Mouse (Mus musculus) limb, embryonic 12.5 days (tissue): ENCODE data around the gene Nudt5. TPM values are rescaled to one million over a fixed set of nuclear protein-coding genes. Genes with fewer than 3 reads are reported as not detected.

Experiments
- ATAC-seq: fragments of 200-750 bp; cut with Nextera tagmentation; 2 replicates; pipeline ENCODE4 v1.8.0; 2017; ENCODE audit warnings: low read depth, moderate TSS enrichment; ENCODE audit not compliant: insufficient number of reproducible peaks, insufficient read depth, low FRiP score, low TSS enrichment
- H3K27ac ChIP-seq: fragments of 300-500 bp; sonication (generic); 2 replicates; pipeline ENCODE4 v1.5.1; 2016; ENCODE audit warnings: mild to moderate bottlenecking, moderate library complexity
- H3K27me3 ChIP-seq: fragments of 300-500 bp; sonication (generic); 2 replicates; pipeline ENCODE4 v1.6.1; 2016; ENCODE audit warnings: mild to moderate bottlenecking, moderate library complexity
- H3K36me3 ChIP-seq: fragments of 300-500 bp; sonication (generic); 2 replicates; pipeline ENCODE4 v1.6.1; 2016; ENCODE audit warnings: mild to moderate bottlenecking, moderate library complexity
- H3K4me1 ChIP-seq: fragments of 300-500 bp; sonication (generic); replicated peaks from 2 replicates; pipeline ENCODE4 v1.6.1; 2016
- H3K4me2 ChIP-seq: fragments of 300-500 bp; sonication (generic); 2 replicates; pipeline ENCODE4 v1.6.1; 2016; ENCODE audit warnings: mild to moderate bottlenecking, moderate library complexity
- H3K4me3 ChIP-seq: fragments of 300-500 bp; sonication (generic); replicated peaks from 2 replicates; pipeline ENCODE4 v1.5.1; 2016; ENCODE audit warnings: mild to moderate bottlenecking
- H3K9ac ChIP-seq: fragments of 300-500 bp; sonication (generic); replicated peaks from 2 replicates; pipeline ENCODE4 v1.6.1; 2016; ENCODE audit warnings: mild to moderate bottlenecking, moderate library complexity
- H3K9me3 ChIP-seq: fragments of 300-500 bp; sonication (generic); 2 replicates; pipeline ENCODE4 v1.6.1; 2016; ENCODE audit warnings: mild to moderate bottlenecking, moderate library complexity
- WGBS: fragments of 180-500 bp; shearing (Covaris S2); methylation state at CpG from one replicate; pipeline ENCODE4 v1.1.7; 2016; 5-methylcytosine and 5-hydroxymethylcytosine counted together
- polyA plus RNA-seq: library from polyadenylated mRNA; unstranded; fragments of >200 nt; fragmentation: Nextera tagmentation; extraction: Ambion mirVana; gene quantifications from 2 replicates; pipeline ENCODE4 v1.2.1, GENCODE M21; 2016

The Nudt5 gene
- polyA plus RNA-seq, 1 experiment from 2014 or later, result 93.2 TPM

DNA sequence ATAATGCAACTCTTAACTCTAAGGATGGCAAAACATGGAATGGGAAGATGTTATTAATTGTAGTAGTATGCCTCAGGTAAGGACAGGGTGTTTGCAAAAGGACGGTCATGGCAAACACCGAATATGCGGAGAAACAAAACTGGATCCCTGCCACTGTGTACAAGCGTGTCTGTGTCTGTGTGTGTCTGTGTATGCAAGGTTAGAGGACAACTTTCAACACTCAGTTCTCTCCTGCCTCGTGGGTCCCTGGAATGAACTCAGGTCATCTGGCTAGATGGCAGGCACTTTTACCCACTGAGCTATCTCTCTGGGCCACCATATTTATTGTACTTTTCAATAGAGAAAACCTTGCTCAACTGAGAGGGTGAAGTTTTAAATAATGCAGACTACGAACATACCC is 22.4 kb upstream of the Nudt5 start:
- Histone ChIP-seq H3K27me3 (no peaks in the 10 kb centered on the region), H3K9ac (no peak overlapping the region), H3K36me3 (peaks cover 83% of the 10 kb centered on the region), H3K9me3 (no peaks in the 10 kb centered on the region), H3K4me2 (no peak overlapping the region), H3K27ac (no peak overlapping the region), H3K4me3 (no peak overlapping the region), H3K4me1 (no peaks in the 10 kb centered on the region)
- ATAC-seq, result no peak
- 93% methylated on average over 6 of the region's 6 CpGs for WGBS

DNA sequence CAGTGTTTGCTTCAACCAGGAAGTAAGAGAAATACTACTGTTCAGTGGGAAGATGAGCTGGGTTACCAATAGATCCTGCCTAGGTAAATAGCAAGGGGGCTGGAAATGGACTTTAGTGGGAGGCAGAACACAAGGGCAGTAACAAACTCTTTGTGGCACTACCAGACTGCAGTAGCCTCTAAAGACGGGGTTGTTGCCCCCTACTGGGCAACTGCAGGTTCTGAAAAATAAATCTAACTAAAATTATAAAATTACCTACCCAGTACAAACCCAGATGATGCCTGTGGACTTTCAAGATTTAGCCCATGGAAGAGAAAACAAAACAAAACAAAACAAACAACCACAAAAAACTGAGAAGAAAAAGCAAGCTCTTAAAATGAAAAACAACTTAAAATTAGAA is 20.6 kb upstream of the Nudt5 start:
- no peak overlapping the region for H3K4me2 ChIP-seq
- no peak for ATAC-seq
- H3K27ac ChIP-seq, result no peak overlapping the region
- no peak overlapping the region for H3K9ac ChIP-seq
- H3K9me3 ChIP-seq, result no peaks in the 10 kb centered on the region
- H3K36me3 ChIP-seq, result peaks cover 78% of the 10 kb centered on the region
- 28% methylated on average over 1 of the region's 1 CpGs for whole genome bisulfite sequencing
- H3K4me1 ChIP-seq, result no peaks in the 10 kb centered on the region
- no peak overlapping the region for H3K4me3 ChIP-seq
- H3K27me3 ChIP-seq, result no peaks in the 10 kb centered on the region

DNA sequence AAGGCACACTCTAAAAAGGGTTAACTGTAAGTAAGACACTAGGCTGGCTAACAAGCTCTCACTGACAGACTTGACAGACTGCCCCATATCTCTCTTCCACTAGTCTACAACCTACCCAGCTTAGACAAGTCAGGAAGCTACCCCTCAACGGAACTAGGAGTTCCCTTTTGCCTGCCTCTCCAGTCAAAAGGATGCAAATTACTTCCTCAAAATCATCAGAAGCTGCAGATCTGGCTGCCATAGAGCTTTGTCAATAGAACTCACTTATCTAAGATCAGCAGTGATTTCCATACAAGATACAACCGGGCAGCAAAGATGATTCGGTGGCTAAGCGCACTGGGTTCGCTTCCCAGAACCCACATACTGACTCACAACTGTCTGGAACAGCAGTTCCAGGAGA is 20.1 kb upstream of the Nudt5 start:
- no peaks in the 10 kb centered on the region for H3K27me3 ChIP-seq
- H3K4me3 ChIP-seq, result no peak overlapping the region
- no peak overlapping the region for H3K9ac ChIP-seq
- no peaks in the 10 kb centered on the region for H3K9me3 ChIP-seq
- H3K4me1 ChIP-seq, result no peaks in the 10 kb centered on the region
- peaks cover 78% of the 10 kb centered on the region for H3K36me3 ChIP-seq
- 88% methylated on average over 5 of the region's 5 CpGs for WGBS
- ATAC-seq, result no peak
- no peak overlapping the region for H3K4me2 ChIP-seq
- H3K27ac ChIP-seq, result no peak overlapping the region

DNA sequence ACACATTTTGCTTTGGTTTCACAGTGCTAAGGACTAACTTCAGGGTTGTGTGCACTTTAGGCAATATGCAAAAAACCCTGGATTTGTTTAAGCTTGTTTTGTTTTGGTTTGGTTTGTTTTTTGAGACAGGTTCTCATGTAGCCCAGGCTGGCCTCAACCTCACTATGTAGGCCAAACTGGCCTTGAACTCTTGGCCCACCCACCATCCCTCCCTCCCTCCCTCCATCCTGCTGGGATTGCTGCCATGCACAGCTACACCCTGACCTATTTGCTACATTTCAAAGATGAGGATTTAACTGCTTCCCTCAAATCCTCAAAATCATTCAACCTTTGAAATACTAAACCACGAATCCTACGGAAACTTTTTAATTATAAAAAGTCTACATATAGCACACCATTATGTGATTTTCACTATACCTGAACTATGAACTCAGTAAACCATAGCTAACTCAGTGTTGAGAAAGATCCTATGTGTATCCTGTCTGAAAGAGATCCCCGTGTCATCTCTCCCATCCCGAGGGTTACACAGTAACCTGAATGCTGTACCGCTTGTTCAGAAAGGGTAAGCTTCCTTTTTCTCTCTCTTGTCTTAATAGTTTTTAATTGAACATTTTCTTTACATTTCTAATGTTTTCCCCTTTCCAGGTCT is 19.4 kb upstream of the Nudt5 start:
- Histone ChIP-seq H3K9ac (no peak overlapping the region), H3K4me2 (no peak overlapping the region), H3K27ac (no peak overlapping the region), H3K9me3 (no peaks in the 10 kb centered on the region), H3K27me3 (no peaks in the 10 kb centered on the region), H3K4me1 (no peaks in the 10 kb centered on the region), H3K36me3 (peaks cover 76% of the 10 kb centered on the region), H3K4me3 (no peak overlapping the region)
- ATAC-seq, result no peak
- WGBS, result 95% methylated on average over 5 of the region's 5 CpGs

DNA sequence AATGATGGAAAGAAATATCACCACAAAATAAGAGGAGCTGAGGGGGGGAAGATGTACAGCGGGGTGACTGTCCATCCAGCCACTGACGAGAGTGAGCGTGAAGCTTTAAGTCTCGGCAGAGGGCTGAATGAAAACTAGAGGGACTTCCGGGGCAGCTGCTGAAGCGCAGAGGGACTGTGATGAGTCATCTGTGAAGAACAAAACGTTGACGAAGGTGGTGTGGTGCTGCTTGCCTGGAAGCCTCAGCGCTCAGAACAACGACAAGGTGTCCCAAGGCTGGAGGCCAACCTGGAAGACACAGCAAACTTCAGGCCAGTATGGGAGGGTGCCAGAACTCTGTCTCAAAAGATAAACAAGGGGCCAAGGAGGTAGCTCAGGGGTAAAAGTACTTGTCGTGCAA is 4.0 kb upstream of the Nudt5 start:
- peaks cover 10% of the 10 kb centered on the region; the same call in 1 of the 2 replicates for H3K9me3 ChIP-seq
- H3K4me2 ChIP-seq, result no peak overlapping the region
- 95% methylated on average over 11 of the region's 11 CpGs for WGBS
- H3K4me3 ChIP-seq, result no peak overlapping the region
- no peaks in the 10 kb centered on the region for H3K27me3 ChIP-seq
- H3K9ac ChIP-seq, result no peak overlapping the region
- H3K4me1 ChIP-seq, result 0 out of 2 replicates have a peak, but pooled peaks cover 3% of the 10 kb centered on the region
- H3K27ac ChIP-seq, result no peak overlapping the region
- peaks cover 64% of the 10 kb centered on the region for H3K36me3 ChIP-seq
- no peak for ATAC-seq

DNA sequence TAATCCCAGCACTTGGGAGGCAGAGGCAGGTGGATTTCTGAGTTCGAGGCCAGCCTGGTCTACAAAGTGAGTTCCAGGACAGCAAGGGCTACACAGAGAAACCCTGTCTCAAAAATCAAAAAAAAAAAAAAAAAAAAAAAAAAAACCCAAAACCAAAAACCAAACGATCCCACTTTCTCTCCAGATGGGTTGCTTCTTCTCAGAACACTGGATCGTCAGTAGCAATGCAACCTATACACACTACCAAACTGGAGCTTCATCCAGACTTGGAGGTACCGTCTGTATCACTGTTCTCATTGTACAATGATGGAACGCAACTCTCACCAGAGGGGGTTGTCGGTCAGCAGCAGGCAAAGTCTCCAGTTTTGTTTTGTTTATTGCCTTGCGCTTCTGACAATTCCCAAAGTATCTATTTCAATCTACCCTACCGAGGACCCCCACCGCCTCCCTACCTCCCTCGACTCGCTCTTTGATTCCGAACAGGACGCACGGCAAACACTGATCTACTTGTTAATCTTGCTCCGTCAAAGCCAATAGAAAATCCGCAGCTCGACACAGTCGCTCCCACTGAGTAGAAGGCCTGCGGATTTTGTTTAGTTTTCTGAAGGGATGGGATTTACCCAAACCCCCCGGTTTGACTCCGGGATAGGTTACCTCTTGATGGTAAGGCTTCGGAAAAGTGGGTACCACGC is 492 bp upstream of the Nudt5 start:
- Histone ChIP-seq H3K27ac (peak overlapping the region; percentile 93), H3K4me3 (peak overlapping the region; percentile 73)
- ATAC-seq, result peak; percentile 38; the same call in 1 of the 2 replicates

DNA sequence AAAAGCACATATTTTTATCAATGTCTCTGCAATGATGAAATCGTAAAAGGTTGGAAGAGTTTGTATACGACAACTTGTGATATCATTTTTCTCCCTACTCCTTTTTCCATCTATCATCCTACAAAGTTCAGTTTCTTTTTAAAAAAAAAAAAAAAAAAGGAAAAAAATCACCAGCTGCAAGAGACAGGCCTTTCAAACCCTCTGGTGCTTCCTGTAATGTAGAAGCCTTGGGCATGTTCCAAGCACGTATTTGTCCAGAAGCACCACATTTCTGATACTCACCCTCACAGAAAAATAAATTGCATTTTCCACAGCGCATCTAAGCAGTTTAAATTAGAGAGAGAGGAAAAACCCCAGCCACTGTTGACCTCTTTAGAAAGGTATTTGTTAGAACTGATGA is 1.0 kb downstream of the Nudt5 start:
- Histone ChIP-seq H3K27ac (no peak overlapping the region), H3K4me3 (peak overlapping the region; percentile 73), H3K9ac (peak overlapping the region; percentile 81), H3K4me1 (peaks cover 13% of the 10 kb centered on the region), H3K36me3 (peaks cover 36% of the 10 kb centered on the region), H3K4me2 (peak overlapping the region; percentile 53), H3K9me3 (no peaks in the 10 kb centered on the region), H3K27me3 (no peaks in the 10 kb centered on the region)
- 38% methylated on average over 4 of the region's 4 CpGs for WGBS
- no peak for ATAC-seq

More for the DNA sequence above, 492 bp upstream of the Nudt5 start:
- Histone ChIP-seq H3K36me3 (peaks cover 43% of the 10 kb centered on the region), H3K9ac (peak overlapping the region; percentile 81), H3K27me3 (no peaks in the 10 kb centered on the region), H3K4me2 (peak overlapping the region; percentile 61), H3K4me1 (peaks cover 13% of the 10 kb centered on the region), H3K9me3 (peaks cover 8% of the 10 kb centered on the region; the same call in 1 of the 2 replicates)
- 4% methylated on average over 23 of the region's 23 CpGs for WGBS

DNA sequence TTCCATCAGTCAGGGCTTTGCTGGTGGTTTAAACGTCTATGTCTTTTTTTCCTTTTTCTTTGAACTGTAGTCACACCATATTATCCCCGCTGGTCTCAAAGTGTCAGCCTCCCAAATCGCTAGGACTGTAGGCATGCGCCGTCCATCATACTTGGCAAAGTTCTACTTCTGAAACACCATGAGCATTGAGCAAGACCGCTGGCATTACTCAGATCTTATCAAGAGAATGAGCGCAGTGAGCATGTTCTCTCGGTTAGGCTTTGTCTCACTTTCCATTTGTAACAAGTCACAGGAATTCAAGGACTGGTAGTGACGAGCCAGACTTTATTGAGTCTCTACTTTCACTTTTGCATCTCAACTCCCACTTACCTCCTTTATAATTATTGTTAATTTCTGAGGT is 6.3 kb downstream of the Nudt5 start:
- Histone ChIP-seq H3K36me3 (peaks cover 31% of the 10 kb centered on the region), H3K4me3 (no peak overlapping the region), H3K9me3 (no peaks in the 10 kb centered on the region), H3K4me1 (peaks cover 8% of the 10 kb centered on the region), H3K27ac (no peak overlapping the region), H3K9ac (no peak overlapping the region), H3K4me2 (no peak overlapping the region), H3K27me3 (no peaks in the 10 kb centered on the region)
- WGBS, result 93% methylated on average over 9 of the region's 9 CpGs
- ATAC-seq, result no peak

DNA sequence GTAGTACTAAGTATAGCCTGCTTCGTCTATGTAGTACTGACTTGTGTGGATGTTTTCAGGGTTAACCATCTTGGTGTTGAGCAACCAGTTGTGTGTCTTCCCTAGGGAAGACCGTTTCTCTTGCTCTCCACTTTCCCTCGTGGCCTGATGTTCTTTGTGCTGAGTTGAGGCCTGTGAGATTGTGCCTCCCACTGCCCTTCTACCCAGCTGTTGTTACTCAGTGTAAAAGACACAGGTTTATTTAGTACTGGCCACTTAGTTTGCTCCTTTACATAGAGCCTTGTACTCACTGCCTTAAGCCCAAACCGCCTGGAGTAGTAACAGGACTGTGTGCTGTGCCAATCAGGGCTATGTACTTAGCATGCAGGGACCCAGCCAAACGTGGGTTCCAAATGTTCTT is 7.0 kb downstream of the Nudt5 start:
- H3K4me3 ChIP-seq, result no peak overlapping the region
- no peaks in the 10 kb centered on the region for H3K9me3 ChIP-seq
- 0 out of 2 replicates have a peak, but pooled peaks cover under 1% of the 10 kb centered on the region for H3K4me1 ChIP-seq
- H3K27ac ChIP-seq, result no peak overlapping the region
- H3K36me3 ChIP-seq, result peaks cover 36% of the 10 kb centered on the region
- no peak for ATAC-seq
- no peak overlapping the region for H3K9ac ChIP-seq
- WGBS, result 82% methylated on average over 5 of the region's 5 CpGs
- no peak overlapping the region for H3K4me2 ChIP-seq
- H3K27me3 ChIP-seq, result no peaks in the 10 kb centered on the region

DNA sequence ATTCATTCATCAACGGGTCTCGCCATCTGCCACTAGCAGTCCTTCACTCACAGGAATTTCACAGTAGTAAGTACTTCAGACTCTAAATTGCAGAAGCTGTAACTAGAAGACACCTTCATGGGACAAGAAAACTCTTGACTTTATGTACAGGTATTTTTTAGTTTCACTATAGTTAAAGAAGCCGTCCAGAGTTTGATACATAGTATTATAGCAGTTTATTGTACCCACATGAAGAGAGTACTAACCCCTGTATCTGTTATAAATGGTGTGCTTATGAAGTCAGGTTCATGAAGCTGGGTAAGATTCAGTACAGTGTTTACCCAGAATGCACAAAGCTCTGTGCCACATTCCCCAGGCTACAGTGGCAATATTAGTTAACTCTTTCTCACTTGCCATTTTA is 18.0 kb downstream of the Nudt5 start, which contains the start of gene Gm13199:
Gene Gm13199, minus strand, starts transcription at position 101 of the 400 bp plus-strand sequence.
- no peak within 1 kb of the TSS for H3K4me2 ChIP-seq
- no peak for ATAC-seq
- H3K36me3 ChIP-seq, result peaks cover 85% of the 10 kb centered on the region
- no peaks in the 10 kb centered on the region for H3K4me1 ChIP-seq
- H3K9ac ChIP-seq, result no peak within 1 kb of the TSS
- 98% methylated on average over 3 of the region's 3 CpGs for WGBS
- H3K4me3 ChIP-seq, result no peak within 1 kb of the TSS
- H3K9me3 ChIP-seq, result no peaks in the 10 kb centered on the region
- no peak within 1 kb of the TSS for H3K27ac ChIP-seq
- no peaks in the 10 kb centered on the region for H3K27me3 ChIP-seq

DNA sequence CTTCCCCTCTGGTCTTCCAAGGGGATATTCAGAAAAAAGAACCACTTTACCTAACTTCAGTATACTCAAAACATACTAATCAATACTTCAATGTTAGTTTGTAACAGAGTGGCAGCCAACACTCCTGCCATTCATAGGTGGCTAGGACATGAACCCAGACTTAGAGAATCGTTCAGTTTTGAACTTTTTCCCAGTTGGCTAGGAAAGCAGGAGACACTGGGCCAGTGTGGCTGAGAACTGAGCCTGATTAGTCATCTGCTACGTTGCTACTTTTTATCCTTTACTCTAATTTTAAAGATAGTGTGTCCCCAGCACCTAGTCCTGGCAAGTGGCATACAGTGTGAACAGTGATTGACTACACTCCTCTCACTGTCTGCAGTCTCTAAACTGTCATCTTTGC is 22.9 kb downstream of the Nudt5 start:
- 81% methylated on average over 2 of the region's 2 CpGs for WGBS
- Histone ChIP-seq H3K27me3 (no peaks in the 10 kb centered on the region), H3K9ac (no peak overlapping the region), H3K4me1 (no peaks in the 10 kb centered on the region), H3K4me3 (no peak overlapping the region), H3K4me2 (no peak overlapping the region), H3K27ac (no peak overlapping the region), H3K9me3 (no peaks in the 10 kb centered on the region), H3K36me3 (peaks cover 83% of the 10 kb centered on the region)
- no peak for ATAC-seq
